Mouse (Mus musculus): ENCODE results near the gene Pgam5. TPM values are rescaled to one million over a fixed set of nuclear protein-coding genes. Genes with fewer than 3 reads are reported as not detected.
A peak's percentile ranks its signal among the peaks of the same experiment; 100 is the strongest.

Pgam5 gene
- polyA plus RNA-seq, 1 experiment, result 40.8 TPM

DNA sequence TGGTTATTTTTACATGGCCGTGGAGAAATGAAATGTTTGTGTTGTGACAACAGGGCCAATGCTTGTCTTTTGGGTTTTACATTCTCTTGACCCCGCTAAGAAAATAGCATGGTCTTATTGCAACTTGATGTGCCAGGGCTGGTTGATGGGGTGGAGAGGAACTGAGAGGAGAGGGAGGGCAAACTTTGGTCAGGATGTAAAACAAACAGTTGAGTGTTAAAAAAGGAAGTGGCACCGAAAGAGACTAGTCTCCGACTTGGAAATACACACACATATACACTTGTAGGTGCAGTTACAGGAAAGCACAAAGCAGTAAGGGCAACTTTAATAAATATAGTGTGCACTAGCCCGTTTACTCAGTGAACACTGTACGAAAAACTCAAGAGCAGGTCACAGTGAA lies 37.4 kb downstream of the Pgam5 start:
- WGBS, result 20% methylated on average over 6 of the region's 6 CpGs
- Histone ChIP-seq H3K36me3 (ENCODE audit: control insufficient read depth, insufficient read depth, low read length) (peaks cover 20% of the 10 kb centered on the region), H3K4me1 (replicated peaks; ENCODE audit: control insufficient read depth, insufficient read depth, low read length) (peaks cover 3% of the 10 kb centered on the region), H3K27ac (ENCODE audit: control insufficient read depth, insufficient read depth, low read length) (no peak overlapping the region), H3K27me3 (ENCODE audit: control insufficient read depth, insufficient read depth, low read length) (no peaks in the 10 kb centered on the region), H3K4me3 (ENCODE audit: control insufficient read depth, insufficient read depth, low read length) (no peak overlapping the region)
- no peak for TF ChIP-seq CTCF (IDR thresholded peaks at IDR 0.05; ENCODE audit: borderline replicate concordance, control insufficient read depth, extremely low read depth, insufficient read depth, low read length, poor library complexity)
- TF ChIP-seq POLR2A (IDR thresholded peaks at IDR 0.05; ENCODE audit: control insufficient read depth, extremely low read depth, insufficient read depth, low read length, poor library complexity), result no peak
- DNase-seq, result no peak

- Histone ChIP-seq H3K27ac (ENCODE audit: control insufficient read depth, insufficient read depth, low read length) (no peak overlapping the region), H3K27me3 (ENCODE audit: control insufficient read depth, insufficient read depth, low read length) (no peaks in the 10 kb centered on the region), H3K4me3 (ENCODE audit: control insufficient read depth, insufficient read depth, low read length) (peak overlapping the region; percentile 15), H3K4me1 (replicated peaks; ENCODE audit: control insufficient read depth, insufficient read depth, low read length) (peaks cover 3% of the 10 kb centered on the region), H3K36me3 (ENCODE audit: control insufficient read depth, insufficient read depth, low read length) (peaks cover 14% of the 10 kb centered on the region; the same call in 1 of the 2 replicates)
- WGBS, result 40% methylated on average over 13 of the region's 13 CpGs
- peak; percentile 15 for DNase-seq
- TF ChIP-seq POLR2A (IDR thresholded peaks at IDR 0.05; ENCODE audit: control insufficient read depth, extremely low read depth, insufficient read depth, low read length, poor library complexity), result no peak
- no peak for TF ChIP-seq CTCF (IDR thresholded peaks at IDR 0.05; ENCODE audit: borderline replicate concordance, control insufficient read depth, extremely low read depth, insufficient read depth, low read length, poor library complexity)
These were observed 38.1 kb downstream of the Pgam5 start for GRCm38 (mm10) chr5:110231638-110232037.

DNA sequence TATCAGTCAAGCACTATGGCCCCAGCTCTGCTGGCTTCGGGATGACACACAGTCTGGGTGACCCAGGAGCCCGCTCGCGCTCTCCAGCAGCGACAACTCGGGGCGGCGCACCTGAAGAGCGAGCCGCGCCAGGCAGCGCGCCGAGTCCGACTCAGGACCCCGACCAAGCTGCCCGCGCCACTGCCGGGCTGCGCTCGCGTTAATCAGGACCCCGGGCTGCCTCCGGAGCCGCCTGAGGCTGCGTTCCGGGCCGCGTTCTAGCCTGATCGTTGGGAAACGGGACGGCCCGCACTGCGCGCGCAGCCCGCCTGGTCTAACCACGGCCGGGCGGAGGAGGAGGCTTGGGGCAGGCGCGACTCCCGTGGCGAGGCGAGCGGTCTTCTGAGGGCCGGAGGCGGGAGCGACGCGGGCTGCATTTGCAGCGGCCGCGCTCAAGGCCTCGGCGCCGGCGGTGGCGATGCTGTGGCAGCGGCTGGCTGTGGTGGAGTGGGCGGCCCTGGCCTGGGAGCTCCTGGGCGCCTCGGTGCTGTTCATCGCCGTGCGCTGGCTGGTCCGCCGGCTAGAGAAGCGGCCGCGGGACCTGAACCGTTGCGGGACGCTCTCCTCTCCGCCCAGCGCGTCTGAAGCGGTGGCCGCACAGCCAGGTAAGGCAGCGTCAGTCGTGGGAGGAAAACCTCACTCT lies 38.8 kb downstream of the Pgam5 start, which contains the start of gene Ankle2:
Gene Ankle2 (plus strand): TSS at position 225 of the 682 bp plus-strand sequence.
- H3K4me3 ChIP-seq (ENCODE audit: control insufficient read depth, insufficient read depth, low read length), result peak within 1 kb of the TSS; percentile 88
- H3K27ac ChIP-seq (ENCODE audit: control insufficient read depth, insufficient read depth, low read length), result peak within 1 kb of the TSS; percentile 27; the same call in 1 of the 2 replicates
- H3K36me3 ChIP-seq (ENCODE audit: control insufficient read depth, insufficient read depth, low read length), result 0 out of 2 replicates have a peak, but pooled peaks cover 9% of the 10 kb centered on the region
- TF ChIP-seq POLR2A (IDR thresholded peaks at IDR 0.05; ENCODE audit: control insufficient read depth, extremely low read depth, insufficient read depth, low read length, poor library complexity), result peak; percentile 84
- TF ChIP-seq CTCF (IDR thresholded peaks at IDR 0.05; ENCODE audit: borderline replicate concordance, control insufficient read depth, extremely low read depth, insufficient read depth, low read length, poor library complexity), result peak; percentile 30; the same call in 1 of the 2 replicates
- peaks cover 3% of the 10 kb centered on the region for H3K4me1 ChIP-seq (replicated peaks; ENCODE audit: control insufficient read depth, insufficient read depth, low read length)
- DNase-seq, result peak; percentile 93
- under 1% methylated on average over 81 of the region's 81 CpGs for WGBS
- no peaks in the 10 kb centered on the region for H3K27me3 ChIP-seq (ENCODE audit: control insufficient read depth, insufficient read depth, low read length)

- Histone ChIP-seq H3K4me3 (ENCODE audit: control insufficient read depth, insufficient read depth, low read length) (peak overlapping the region; percentile 88), H3K27ac (ENCODE audit: control insufficient read depth, insufficient read depth, low read length) (no peak overlapping the region), H3K36me3 (ENCODE audit: control insufficient read depth, insufficient read depth, low read length) (0 out of 2 replicates have a peak, but pooled peaks cover 8% of the 10 kb centered on the region), H3K27me3 (ENCODE audit: control insufficient read depth, insufficient read depth, low read length) (no peaks in the 10 kb centered on the region), H3K4me1 (replicated peaks; ENCODE audit: control insufficient read depth, insufficient read depth, low read length) (peaks cover 3% of the 10 kb centered on the region)
- TF ChIP-seq CTCF (IDR thresholded peaks at IDR 0.05; ENCODE audit: borderline replicate concordance, control insufficient read depth, extremely low read depth, insufficient read depth, low read length, poor library complexity), result no peak
- no peak for TF ChIP-seq POLR2A (IDR thresholded peaks at IDR 0.05; ENCODE audit: control insufficient read depth, extremely low read depth, insufficient read depth, low read length, poor library complexity)
- DNase-seq, result no peak
- 4% methylated on average over 8 of the region's 8 CpGs for WGBS
These were observed 39.3 kb downstream of the Pgam5 start for GRCm38 (mm10) chr5:110230401-110230779.

DNA sequence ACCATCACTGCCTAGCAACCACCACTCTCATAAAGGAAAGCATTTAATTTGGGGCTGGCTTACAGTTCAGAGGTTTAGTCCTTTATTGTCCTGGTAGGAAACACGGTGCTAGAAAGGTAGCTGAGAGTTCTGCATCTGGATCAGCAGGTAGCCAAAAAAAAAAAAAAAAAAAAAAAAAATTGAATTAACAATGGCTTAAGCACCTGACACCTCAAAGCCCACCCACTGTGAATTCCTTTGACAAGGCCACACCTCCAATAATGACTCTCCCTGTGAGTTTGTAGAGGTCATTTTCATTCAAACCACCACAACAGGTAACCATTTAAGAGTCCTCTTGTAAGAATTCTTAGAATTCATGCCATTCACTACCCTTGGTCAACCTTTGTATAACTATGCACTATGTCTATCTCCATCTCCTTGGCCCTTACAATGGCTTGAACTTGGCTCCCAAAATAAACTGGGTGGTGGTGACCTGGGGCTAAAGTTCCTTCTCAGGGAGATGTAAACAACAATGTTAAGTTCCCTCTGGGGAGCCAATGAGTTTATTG lies 42.3 kb downstream of the Pgam5 start:
- Histone ChIP-seq H3K36me3 (ENCODE audit: control insufficient read depth, insufficient read depth, low read length) (peaks cover 19% of the 10 kb centered on the region), H3K4me3 (ENCODE audit: control insufficient read depth, insufficient read depth, low read length) (no peak overlapping the region), H3K4me1 (replicated peaks; ENCODE audit: control insufficient read depth, insufficient read depth, low read length) (peaks cover 3% of the 10 kb centered on the region), H3K27me3 (ENCODE audit: control insufficient read depth, insufficient read depth, low read length) (no peaks in the 10 kb centered on the region), H3K27ac (ENCODE audit: control insufficient read depth, insufficient read depth, low read length) (no peak overlapping the region)
- WGBS, result 88% methylated on average over 1 of the region's 1 CpGs
- TF ChIP-seq CTCF (IDR thresholded peaks at IDR 0.05; ENCODE audit: borderline replicate concordance, control insufficient read depth, extremely low read depth, insufficient read depth, low read length, poor library complexity) (no peak), POLR2A (IDR thresholded peaks at IDR 0.05; ENCODE audit: control insufficient read depth, extremely low read depth, insufficient read depth, low read length, poor library complexity) (no peak)
- DNase-seq, result no peak

DNA sequence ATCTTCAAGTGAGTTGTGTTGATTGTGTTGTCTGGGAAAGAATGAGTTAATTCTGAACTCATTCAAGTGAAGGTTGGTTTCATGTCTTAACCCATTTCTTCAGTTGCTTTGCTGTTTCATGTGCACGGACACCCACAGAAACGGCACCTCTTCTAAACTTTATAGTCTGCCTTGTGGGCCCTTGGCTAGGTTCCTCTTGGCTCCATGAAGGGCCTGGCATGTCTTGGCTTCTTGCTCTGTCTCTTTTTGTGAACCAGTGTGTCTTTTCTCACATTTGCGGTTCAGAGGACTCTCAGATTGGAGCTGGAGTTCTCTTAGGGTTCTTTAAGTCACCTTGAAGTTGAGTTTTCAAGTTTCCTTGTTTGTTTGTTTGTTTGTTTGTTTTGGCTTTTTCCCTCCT lies 44.7 kb downstream of the Pgam5 start:
- TF ChIP-seq POLR2A (IDR thresholded peaks at IDR 0.05; ENCODE audit: control insufficient read depth, extremely low read depth, insufficient read depth, low read length, poor library complexity), result no peak
- TF ChIP-seq CTCF (IDR thresholded peaks at IDR 0.05; ENCODE audit: borderline replicate concordance, control insufficient read depth, extremely low read depth, insufficient read depth, low read length, poor library complexity), result no peak
- no peak overlapping the region for H3K27ac ChIP-seq (ENCODE audit: control insufficient read depth, insufficient read depth, low read length)
- no peaks in the 10 kb centered on the region for H3K27me3 ChIP-seq (ENCODE audit: control insufficient read depth, insufficient read depth, low read length)
- DNase-seq, result no peak
- 91% methylated on average over 3 of the region's 3 CpGs for WGBS
- peaks cover 40% of the 10 kb centered on the region for H3K36me3 ChIP-seq (ENCODE audit: control insufficient read depth, insufficient read depth, low read length)
- no peaks in the 10 kb centered on the region for H3K4me1 ChIP-seq (replicated peaks; ENCODE audit: control insufficient read depth, insufficient read depth, low read length)
- H3K4me3 ChIP-seq (ENCODE audit: control insufficient read depth, insufficient read depth, low read length), result no peak overlapping the region
